Mouse (Mus musculus) lung, postnatal 0 days (tissue): Measurements from ENCODE around the gene Flot1.

Experiments used
- CTCF ChIP-seq: IDR thresholded peaks from 2 replicates; pipeline ENCODE4 v1.5.1; 2016; ENCODE audit warnings: antibody characterized with exemption, mild to moderate bottlenecking
- EP300 ChIP-seq: IDR thresholded peaks from 2 replicates; pipeline ENCODE4 v1.6.1; 2016; ENCODE audit warnings: antibody characterized with exemption, mild to moderate bottlenecking, control low read depth

- TF ChIP-seq EP300 (no peak), CTCF (no peak)
Measured at GRCm38 (mm10) chr17:35825109-35825850, 2.2 kb downstream of the Flot1 start.
